Mouse (Mus musculus): ENCODE measurements at regions not wholly inside any gene's neighbourhood (a gene's known extent, or its start where the extent isn't known, plus 50 kb on each side); places are given as distances from the start of the nearest gene placed in this dataset.

- no peak for TF ChIP-seq CTCF (IDR thresholded peaks at IDR 0.05; ENCODE audit: borderline replicate concordance, insufficient read depth, low read depth, low read length)
- no peak for TF ChIP-seq POLR2A (IDR thresholded peaks at IDR 0.05; ENCODE audit: borderline replicate concordance, insufficient read depth, low read length)
Measured at GRCm38 (mm10) chr15:36934801-36935200, 72.8 kb downstream of the Zfp706 start.
